Mouse (Mus musculus) midbrain, embryonic 16.5 days (tissue): ENCODE results near the gene Nxf2. TPM values are rescaled to one million over a fixed set of nuclear protein-coding genes. Genes with fewer than 3 reads are reported as not detected.
"Not testable (repeated sequence)": the region's sequence is repeated elsewhere in the genome, so short reads cannot be mapped to it uniquely, and the experiment has no call there.

ENCODE experiments used
- ATAC-seq: fragments of 200-750 bp; cut with Nextera tagmentation; 2 replicates; pipeline ENCODE4 v1.8.0; 2017; ENCODE audit warnings: moderate TSS enrichment
- H3K27ac ChIP-seq: fragments of 300-500 bp; sonication (generic); 2 replicates; pipeline ENCODE4 v1.5.1; 2014; ENCODE audit warnings: mild to moderate bottlenecking, low read length, mixed read lengths
- H3K27me3 ChIP-seq: fragments of 300-500 bp; sonication (generic); 2 replicates; pipeline ENCODE4 v1.6.1; 2014; ENCODE audit warnings: low read depth, low read length, mixed read lengths; ENCODE audit not compliant: control insufficient read depth, insufficient read depth
- H3K36me3 ChIP-seq: fragments of 300-500 bp; sonication (generic); 2 replicates; pipeline ENCODE4 v1.6.1; 2014; ENCODE audit warnings: mild to moderate bottlenecking, low read length, moderate library complexity, mixed read lengths; ENCODE audit not compliant: control insufficient read depth, insufficient read depth
- H3K4me1 ChIP-seq: fragments of 300-500 bp; sonication (generic); 2 replicates; pipeline ENCODE4 v1.6.1; 2014; ENCODE audit warnings: mild to moderate bottlenecking, low read length, mixed read lengths; ENCODE audit not compliant: control insufficient read depth, insufficient read depth
- H3K4me2 ChIP-seq: fragments of 300-500 bp; sonication (generic); 2 replicates; pipeline ENCODE4 v1.6.1; 2014; ENCODE audit warnings: mild to moderate bottlenecking, low read length, mixed read lengths
- H3K4me3 ChIP-seq: fragments of 300-500 bp; sonication (generic); 2 replicates; pipeline ENCODE4 v1.5.1; 2014; ENCODE audit warnings: low read depth, mild to moderate bottlenecking, low read length, moderate library complexity, mixed read lengths
- H3K9ac ChIP-seq: fragments of 300-500 bp; sonication (generic); 2 replicates; pipeline ENCODE4 v1.6.1; 2014; ENCODE audit warnings: low read depth, low read length, mixed read lengths
- H3K9me3 ChIP-seq: fragments of 300-500 bp; sonication (generic); replicated peaks from 2 replicates; pipeline ENCODE4 v1.6.1; 2014; ENCODE audit warnings: mild to moderate bottlenecking, low read length, mixed read lengths; ENCODE audit not compliant: control insufficient read depth, poor library complexity, severe bottlenecking
- WGBS: fragments of 180-500 bp; shearing (Covaris S2); extraction: QIAGEN DNeasy Blood & Tissue Kit; methylation state at CpG from one replicate; pipeline ENCODE4 v1.1.7; 2014; 5-methylcytosine and 5-hydroxymethylcytosine counted together
- polyA plus RNA-seq: library from polyadenylated mRNA; unstranded; fragments of >200 nt; fragmentation: Nextera tagmentation; extraction: Ambion mirVana; gene quantifications from 2 replicates; pipeline ENCODE4 v1.2.1, GENCODE M21; 2015

Nxf2 gene
- polyA plus RNA-seq, 1 experiment from 2014 or later: 0.28 TPM

GRCm38 (mm10) chrX:134923675-134924424, 40.7 kb downstream of the Nxf2 start:
- no peak overlapping the region for H3K27ac ChIP-seq

GRCm38 (mm10) chrX:134919220-134919619, 45.3 kb downstream of the Nxf2 start:
- Histone ChIP-seq H3K4me2 (no peak overlapping the region), H3K9me3 (no peaks in the 10 kb centered on the region), H3K36me3 (no peaks in the 10 kb centered on the region), H3K27ac (no peak overlapping the region), H3K27me3 (no peaks in the 10 kb centered on the region), H3K4me1 (no peaks in the 10 kb centered on the region), H3K4me3 (no peak overlapping the region), H3K9ac (no peak overlapping the region)
- ATAC-seq: no peak
- WGBS: 56% methylated on average over 1 of the region's 1 CpGs

More at GRCm38 (mm10) chrX:134923675-134924424, 40.7 kb downstream of the Nxf2 start:
- Histone ChIP-seq H3K4me3 (no peak overlapping the region), H3K9ac (no peak overlapping the region), H3K4me1 (no peaks in the 10 kb centered on the region), H3K4me2 (no peak overlapping the region), H3K9me3 (no peaks in the 10 kb centered on the region), H3K36me3 (no peaks in the 10 kb centered on the region), H3K27me3 (no peaks in the 10 kb centered on the region)
- 52% methylated on average over 7 of the region's 7 CpGs for WGBS
- 0 out of 2 replicates have a peak, but pooled peaks have one; percentile 42 for ATAC-seq

- Histone ChIP-seq H3K4me2 (no peak overlapping the region), H3K36me3 (no peaks in the 10 kb centered on the region), H3K27ac (no peak overlapping the region), H3K9ac (no peak overlapping the region), H3K9me3 (no peaks in the 10 kb centered on the region), H3K4me1 (no peaks in the 10 kb centered on the region), H3K27me3 (no peaks in the 10 kb centered on the region), H3K4me3 (no peak overlapping the region)
- ATAC-seq: no peak
- 62% methylated on average over 2 of the region's 2 CpGs for WGBS
Measured at GRCm38 (mm10) chrX:134915745-134916144, 48.8 kb downstream of the Nxf2 start.

GRCm38 (mm10) chrX:134915315-134915714, 49.2 kb downstream of the Nxf2 start:
- not testable (repeated sequence) for ATAC-seq, H3K9me3 ChIP-seq, H3K36me3 ChIP-seq

GRCm38 (mm10) chrX:134914851-134915250, 49.7 kb downstream of the Nxf2 start:
- no peak for ATAC-seq
- WGBS: 72% methylated on average over 4 of the region's 4 CpGs
- no peaks in the 10 kb centered on the region for H3K9me3 ChIP-seq
- no peak overlapping the region for H3K9ac ChIP-seq
- no peaks in the 10 kb centered on the region for H3K27me3 ChIP-seq
- H3K4me3 ChIP-seq: no peak overlapping the region
- H3K4me1 ChIP-seq: no peaks in the 10 kb centered on the region
- no peak overlapping the region for H3K4me2 ChIP-seq
- no peaks in the 10 kb centered on the region for H3K36me3 ChIP-seq
- no peak overlapping the region for H3K27ac ChIP-seq

More at GRCm38 (mm10) chrX:134915315-134915714, 49.2 kb downstream of the Nxf2 start:
- H3K27ac ChIP-seq, H3K27me3 ChIP-seq, H3K4me2 ChIP-seq, H3K4me1 ChIP-seq, H3K9ac ChIP-seq, H3K4me3 ChIP-seq: not testable (repeated sequence)

GRCm38 (mm10) chrX:134913234-134913936, 51.2 kb downstream of the Nxf2 start:
- Histone ChIP-seq H3K36me3 (no peaks in the 10 kb centered on the region), H3K27me3 (no peaks in the 10 kb centered on the region), H3K4me2 (no peak overlapping the region), H3K4me1 (no peaks in the 10 kb centered on the region), H3K4me3 (no peak overlapping the region), H3K9me3 (no peaks in the 10 kb centered on the region), H3K9ac (no peak overlapping the region), H3K27ac (no peak overlapping the region)
- WGBS: 32% methylated on average over 4 of the region's 4 CpGs
- ATAC-seq: no peak

GRCm38 (mm10) chrX:134912805-134913204, 51.7 kb downstream of the Nxf2 start:
- no peaks in the 10 kb centered on the region for H3K9me3 ChIP-seq
- ATAC-seq: no peak
- H3K9ac ChIP-seq: no peak overlapping the region
- no peaks in the 10 kb centered on the region for H3K36me3 ChIP-seq
- no peak overlapping the region for H3K4me2 ChIP-seq
- no peak overlapping the region for H3K27ac ChIP-seq
- no peaks in the 10 kb centered on the region for H3K27me3 ChIP-seq
- no peak overlapping the region for H3K4me3 ChIP-seq
- WGBS: 70% methylated on average over 2 of the region's 2 CpGs
- no peaks in the 10 kb centered on the region for H3K4me1 ChIP-seq

GRCm38 (mm10) chrX:134910345-134910744, 54.2 kb downstream of the Nxf2 start:
- H3K4me3 ChIP-seq: no peak overlapping the region
- H3K27ac ChIP-seq: no peak overlapping the region
- H3K4me2 ChIP-seq: no peak overlapping the region
- no peak overlapping the region for H3K9ac ChIP-seq
- WGBS: 81% methylated on average over 4 of the region's 4 CpGs
- H3K9me3 ChIP-seq: no peaks in the 10 kb centered on the region
- no peaks in the 10 kb centered on the region for H3K36me3 ChIP-seq
- no peak for ATAC-seq
- H3K4me1 ChIP-seq: no peaks in the 10 kb centered on the region
- no peaks in the 10 kb centered on the region for H3K27me3 ChIP-seq
